Mouse (Mus musculus) B cell, adult 67 days (primary cell): ENCODE data around the gene Mpped1. TPM values are rescaled to one million over a fixed set of nuclear protein-coding genes. Genes with fewer than 3 reads are reported as not detected.

Source experiments
- total RNA-seq, 2 experiments: library from RNA; stranded (reverse); gene quantifications; 4 replicates each; pipeline ENCODE4 v1.2.4; 2023

Mpped1 gene
- total RNA-seq: not detected

GRCm38 (mm10) chr15:83779387-83779786, at the start of gene Mpped1:
TSS of gene Mpped1 (plus strand) at chr15:83779467.

Other genes starting within 250 kb of the Mpped1 start
- gene Tspo, start 215.9 kb upstream of the Mpped1 start, total RNA-seq: 10 to 100 TPM; 65.3 to 68.6 TPM
- gene Mcat, start 215.7 kb upstream of the Mpped1 start, total RNA-seq: 10 to 100 TPM; 24.8 to 25.0 TPM
- 1 to 10 TPM; 7.4 to 8.2 TPM for gene Ttll12, start 184.3 kb upstream of the Mpped1 start, total RNA-seq
- gene Scube1, start 54.4 kb upstream of the Mpped1 start, total RNA-seq: not detected